Mouse (Mus musculus) spleen, embryonic (tissue): ENCODE results near the gene Tmem186.

Experiments used
- CTCF ChIA-PET: fragments of 350-600 bp; sonication (Branson Sonifier 250); formaldehyde crosslinking; loops from one replicate; lab custom pipeline; 2022; lab: Charles Lee

The Tmem186 gene

GRCm38 (mm10) chr16:8667261-8667660 is 29.7 kb upstream of the Tmem186 start:
- CTCF ChIA-PET: interaction anchor here (0.7 kb wide), 1 partner anchor 172 kb away, joined by 3 read pairs; no protein-coding TSS in a partner anchor

GRCm38 (mm10) chr16:8666452-8666851 is 28.9 kb upstream of the Tmem186 start:
- CTCF ChIA-PET: no interaction called here

GRCm38 (mm10) chr16:8665367-8665766 is 27.9 kb upstream of the Tmem186 start:
- CTCF ChIA-PET: no interaction called here

- CTCF ChIA-PET: no interaction called here
These were observed 26.4 kb upstream of the Tmem186 start for GRCm38 (mm10) chr16:8663606-8664539.

GRCm38 (mm10) chr16:8663022-8663421 is 25.5 kb upstream of the Tmem186 start:
- CTCF ChIA-PET: no interaction called here

- CTCF ChIA-PET: no interaction called here
These were observed 21.3 kb upstream of the Tmem186 start for GRCm38 (mm10) chr16:8658764-8659163.

GRCm38 (mm10) chr16:8658349-8658748 is 20.8 kb upstream of the Tmem186 start:
- CTCF ChIA-PET: no interaction called here

- CTCF ChIA-PET: no interaction called here
These were observed 18.7 kb upstream of the Tmem186 start for GRCm38 (mm10) chr16:8656256-8656655.

- CTCF ChIA-PET: no interaction called here
These were observed 18.1 kb upstream of the Tmem186 start for GRCm38 (mm10) chr16:8655599-8655998.

- CTCF ChIA-PET: interaction anchor here (0.6 kb wide), 1 partner anchor 69 kb away, joined by 3 read pairs; no protein-coding TSS in a partner anchor
These were observed 17.6 kb upstream of the Tmem186 start for GRCm38 (mm10) chr16:8655108-8655507.

GRCm38 (mm10) chr16:8650007-8650406 is 12.5 kb upstream of the Tmem186 start:
- CTCF ChIA-PET: no interaction called here

GRCm38 (mm10) chr16:8645546-8645945 is 8.0 kb upstream of the Tmem186 start:
- CTCF ChIA-PET: no interaction called here

GRCm38 (mm10) chr16:8643855-8644254 is 6.3 kb upstream of the Tmem186 start:
- CTCF ChIA-PET: no interaction called here

- CTCF ChIA-PET: interaction anchor here (0.6 kb wide), 1 partner anchor 100 kb away, joined by 8 read pairs; no protein-coding TSS in a partner anchor
These were observed 2.1 kb upstream of the Tmem186 start for GRCm38 (mm10) chr16:8639466-8640191.

- CTCF ChIA-PET: no interaction called here
These were observed 619 bp upstream of the Tmem186 start for GRCm38 (mm10) chr16:8638131-8638530.

GRCm38 (mm10) chr16:8636867-8637216 is 670 bp downstream of the Tmem186 start:
- CTCF ChIA-PET: no interaction called here

GRCm38 (mm10) chr16:8631428-8631827 is 6.1 kb downstream of the Tmem186 start:
- CTCF ChIA-PET: no interaction called here

GRCm38 (mm10) chr16:8630419-8630818 is 7.1 kb downstream of the Tmem186 start:
- CTCF ChIA-PET: no interaction called here

- CTCF ChIA-PET: no interaction called here
These were observed 17.0 kb downstream of the Tmem186 start for GRCm38 (mm10) chr16:8620315-8621115.

GRCm38 (mm10) chr16:8619659-8620314 is 17.7 kb downstream of the Tmem186 start:
- CTCF ChIA-PET: no interaction called here

- CTCF ChIA-PET: no interaction called here
These were observed 24.1 kb downstream of the Tmem186 start for GRCm38 (mm10) chr16:8613447-8613846.
